Mouse (Mus musculus) bone marrow macrophage, adult 2 months (primary cell): ENCODE data around the gene Tmem217. TPM values are rescaled to one million over a fixed set of nuclear protein-coding genes. Genes with fewer than 3 reads are reported as not detected.

Experiments used
- H3K27ac ChIP-seq: 2 replicates; pipeline ENCODE4 v1.5.1; 2012; ENCODE audit warnings: low read depth, low read length; ENCODE audit not compliant: insufficient read depth
- H3K4me1 ChIP-seq: 2 replicates; pipeline ENCODE4 v1.6.1; 2012; ENCODE audit warnings: low read length; ENCODE audit not compliant: control insufficient read depth, insufficient read depth
- H3K4me3 ChIP-seq: 2 replicates; pipeline ENCODE4 v1.5.1; 2012; ENCODE audit warnings: mild to moderate bottlenecking, low read length, moderate library complexity; ENCODE audit not compliant: insufficient read depth
- CTCF ChIP-seq: IDR thresholded peaks from 2 replicates; pipeline ENCODE4 v1.5.1; 2012; ENCODE audit warnings: low read depth, mild to moderate bottlenecking, low read length, moderate library complexity
- POLR2A ChIP-seq: IDR thresholded peaks from 2 replicates; pipeline ENCODE4 v1.6.1; 2012; ENCODE audit warnings: mild to moderate bottlenecking, low read depth, low read length, borderline replicate concordance
- polyA plus RNA-seq: library from polyadenylated mRNA; stranded (reverse); fragments of >200 nt; gene quantifications from 2 replicates; pipeline ENCODE4 v1.2.4, GENCODE M21; 2012; ENCODE audit not compliant: missing spikeins, insufficient read depth, insufficient read length

The Tmem217 gene
- polyA plus RNA-seq, 1 experiment, result not detected

- Histone ChIP-seq H3K4me1 (peaks cover 30% of the 10 kb centered on the region), H3K27ac (no peak overlapping the region; the same call in 1 of the 2 replicates), H3K4me3 (no peak overlapping the region)
- TF ChIP-seq POLR2A, result no peak
- TF ChIP-seq CTCF, result no peak
Measured at GRCm38 (mm10) chr17:29497071-29497354, 55.2 kb downstream of the Tmem217 start.

- peaks cover 30% of the 10 kb centered on the region for H3K4me1 ChIP-seq
- H3K27ac ChIP-seq, result no peak overlapping the region
- H3K4me3 ChIP-seq, result no peak overlapping the region
- TF ChIP-seq POLR2A, result no peak
- no peak for TF ChIP-seq CTCF
Measured at GRCm38 (mm10) chr17:29496211-29497070, 55.7 kb downstream of the Tmem217 start.

- H3K4me1 ChIP-seq, result peaks cover 30% of the 10 kb centered on the region
- H3K4me3 ChIP-seq, result no peak overlapping the region
- TF ChIP-seq POLR2A (no peak), CTCF (no peak)
- no peak overlapping the region for H3K27ac ChIP-seq
Measured at GRCm38 (mm10) chr17:29494732-29495076, 57.5 kb downstream of the Tmem217 start.

GRCm38 (mm10) chr17:29494062-29494731 is 58.0 kb downstream of the Tmem217 start:
- no peak for TF ChIP-seq CTCF
- no peak for TF ChIP-seq POLR2A
- H3K27ac ChIP-seq, result 0 out of 2 replicates have a peak overlapping the region, but pooled peaks have one; percentile 76
- peak overlapping the region; percentile 100; the same call in 1 of the 2 replicates for H3K4me3 ChIP-seq
- H3K4me1 ChIP-seq, result peaks cover 28% of the 10 kb centered on the region

- peak overlapping the region; percentile 100 for H3K4me3 ChIP-seq
- no peak for TF ChIP-seq CTCF
- TF ChIP-seq POLR2A, result no peak
- H3K27ac ChIP-seq, result peak overlapping the region; percentile 76
- H3K4me1 ChIP-seq, result peaks cover 31% of the 10 kb centered on the region
Measured at GRCm38 (mm10) chr17:29493461-29493980, 58.7 kb downstream of the Tmem217 start.

GRCm38 (mm10) chr17:29492269-29493191 is 59.7 kb downstream of the Tmem217 start:
- Histone ChIP-seq H3K4me1 (peaks cover 36% of the 10 kb centered on the region), H3K4me3 (peak overlapping the region; percentile 100), H3K27ac (peak overlapping the region; percentile 85)
- TF ChIP-seq POLR2A (no peak), CTCF (peak; percentile 59; the same call in 1 of the 2 replicates)

GRCm38 (mm10) chr17:29491591-29492268 is 60.5 kb downstream of the Tmem217 start:
- H3K4me3 ChIP-seq, result peak overlapping the region; percentile 100
- H3K27ac ChIP-seq, result peak overlapping the region; percentile 85
- peaks cover 35% of the 10 kb centered on the region for H3K4me1 ChIP-seq
- no peak for TF ChIP-seq POLR2A
- TF ChIP-seq CTCF, result no peak

- peak within 1 kb of the TSS; percentile 93 for H3K27ac ChIP-seq
- peak; percentile 82 for TF ChIP-seq POLR2A
- no peak for TF ChIP-seq CTCF
- peak within 1 kb of the TSS; percentile 100 for H3K4me3 ChIP-seq
- peaks cover 40% of the 10 kb centered on the region for H3K4me1 ChIP-seq
Measured at GRCm38 (mm10) chr17:29490713-29491581, 61.2 kb downstream of the Tmem217 start, which contains the start of gene Pim1. Gene Pim1 (plus strand): TSS chr17:29490753.
